ENCODE assay signal across 7 mouse cellular contexts in genomic region chr7:120327220-120328073, GRCm38 (mm10). TPM values are rescaled to one million over a fixed set of nuclear protein-coding genes. Genes with fewer than 3 reads are reported as not detected.
DNase-seq lines count a peak whose midpoint lies in the region; ATAC-seq and TF ChIP-seq lines count a peak whose summit lies in the region.

No protein-coding gene starts in this region.

- H3K4me2 ChIP-seq in heart, embryonic 13.5 days = peak overlapping the region; percentile 69
- H3K4me2 ChIP-seq in liver, embryonic 11.5 days = peak overlapping the region; percentile 52
- peak overlapping the region; percentile 56 for H3K4me2 ChIP-seq in neural tube, embryonic 13.5 days

- no peak overlapping the region for H3K4me3 ChIP-seq in cortical plate, adult 2 months (ENCODE audit: insufficient read depth, low read length)
- peak overlapping the region; percentile 42 for H3K4me3 ChIP-seq in heart, embryonic 13.5 days
- no peak overlapping the region for H3K4me3 ChIP-seq in liver, embryonic 11.5 days (ENCODE audit: low read depth, low read length)
- peak overlapping the region; percentile 17 for H3K4me3 ChIP-seq in neural tube, embryonic 13.5 days

- H3K27me3 ChIP-seq in heart, embryonic 13.5 days (replicated peaks) = peaks cover 12% of the 10 kb centered on the region
- H3K27me3 ChIP-seq in liver, embryonic 11.5 days (replicated peaks; ENCODE audit: control insufficient read depth, insufficient read depth, low read length) = no peaks in the 10 kb centered on the region
- no peaks in the 10 kb centered on the region for H3K27me3 ChIP-seq in neural tube, embryonic 13.5 days

- 16% methylated on average over 22 of the region's 22 CpGs for WGBS in heart, embryonic 13.5 days
- WGBS in liver, embryonic 11.5 days = 26% methylated on average over 22 of the region's 22 CpGs
- 22% methylated on average over 22 of the region's 22 CpGs for WGBS in neural tube, embryonic 13.5 days

- TF ChIP-seq POLR2A in cortical plate, adult 2 months (IDR thresholded peaks at IDR 0.05; ENCODE audit: extremely low read depth, insufficient read depth, low read length) = no peak

- no peak for ATAC-seq in heart, embryonic 13.5 days (ENCODE audit: extremely low read depth, insufficient number of reproducible peaks, low FRiP score, low TSS enrichment)
- 0 out of 2 replicates have a peak, but pooled peaks have one; percentile 20 for ATAC-seq in liver, embryonic 11.5 days (replicated peaks; ENCODE audit: low FRiP score)
- ATAC-seq in neural tube, embryonic 13.5 days (ENCODE audit: low read depth) = peak; percentile 67; the same call in 1 of the 2 replicates

- H3K4me1 ChIP-seq in cortical plate, adult 2 months (ENCODE audit: control insufficient read depth, insufficient read depth, low read length) = no peaks in the 10 kb centered on the region
- peaks cover 9% of the 10 kb centered on the region for H3K4me1 ChIP-seq in heart, embryonic 13.5 days
- no peaks in the 10 kb centered on the region for H3K4me1 ChIP-seq in liver, embryonic 11.5 days (replicated peaks; ENCODE audit: control insufficient read depth, insufficient read depth, low read length)
- peaks cover 11% of the 10 kb centered on the region for H3K4me1 ChIP-seq in neural tube, embryonic 13.5 days (replicated peaks)

- no peak overlapping the region for H3K27ac ChIP-seq in cortical plate, adult 2 months (ENCODE audit: insufficient read depth, low read length)
- H3K27ac ChIP-seq in heart, embryonic 13.5 days (replicated peaks) = no peak overlapping the region
- no peak overlapping the region for H3K27ac ChIP-seq in liver, embryonic 11.5 days (ENCODE audit: low read depth, low read length)
- no peak overlapping the region for H3K27ac ChIP-seq in neural tube, embryonic 13.5 days (replicated peaks)

- H3K9me3 ChIP-seq in heart, embryonic 13.5 days = no peaks in the 10 kb centered on the region
- H3K9me3 ChIP-seq in liver, embryonic 11.5 days (ENCODE audit: control insufficient read depth, low read length) = no peaks in the 10 kb centered on the region
- no peaks in the 10 kb centered on the region for H3K9me3 ChIP-seq in neural tube, embryonic 13.5 days

- peak; percentile 3 for DNase-seq in adrenal gland, postnatal 25 days
- DNase-seq in kidney, postnatal 10 days = peak; percentile 47
- no peak for DNase-seq in liver, embryonic 11.5 days (ENCODE audit: low spot score)
- DNase-seq in thymus, postnatal 25 days = no peak

- H3K9ac ChIP-seq in heart, embryonic 13.5 days = peak overlapping the region; percentile 48; the same call in 1 of the 2 replicates
- no peak overlapping the region for H3K9ac ChIP-seq in liver, embryonic 11.5 days (ENCODE audit: low read depth, low read length)
- 0 out of 2 replicates have a peak overlapping the region, but pooled peaks have one; percentile 26 for H3K9ac ChIP-seq in neural tube, embryonic 13.5 days

- H3K36me3 ChIP-seq in heart, embryonic 13.5 days = no peaks in the 10 kb centered on the region
- no peaks in the 10 kb centered on the region for H3K36me3 ChIP-seq in liver, embryonic 11.5 days (ENCODE audit: control insufficient read depth, insufficient read depth, low read length)
- no peaks in the 10 kb centered on the region for H3K36me3 ChIP-seq in neural tube, embryonic 13.5 days

- peak; percentile 48; the same call in 1 of the 2 replicates for TF ChIP-seq CTCF in cortical plate, adult 2 months (IDR thresholded peaks at IDR 0.05; ENCODE audit: extremely low read depth, insufficient read depth, low read length)

RNA-seq across cellular contexts. Expression of gene Abca15, which starts 1.0 kb away (rescaled TPM):
- not detected in 2 replicates for total RNA-seq in adrenal gland, postnatal 25 days (2021)
- polyA plus RNA-seq in cortical plate, adult 2 months (2012; rRNA removed) = not detected in 2 replicates
- not detected in 2 replicates for polyA plus RNA-seq in heart, embryonic 13.5 days (2015; fragmentation: Nextera tagmentation; extraction: Ambion mirVana)
- polyA plus RNA-seq in liver, embryonic 11.5 days (2014; fragmentation: Nextera tagmentation; extraction: Ambion mirVana) = not detected in 2 replicates
- not detected in 2 replicates for polyA plus RNA-seq in neural tube, embryonic 13.5 days (2015; fragmentation: Nextera tagmentation; extraction: Ambion mirVana)

Comparison
In these comparisons a context has a peak if more than half of its experiments do, and no peak if none do; other contexts are left out.
1. DNase-seq: peak in adrenal gland, postnatal 25 days (single experiment) and kidney, postnatal 10 days (single experiment); none in liver, embryonic 11.5 days (single experiment) and thymus, postnatal 25 days (single experiment).
2. H3K4me3 ChIP-seq: peak in heart, embryonic 13.5 days (single experiment) and neural tube, embryonic 13.5 days (single experiment); none in cortical plate, adult 2 months (single experiment) and liver, embryonic 11.5 days (single experiment).
3. Peak in every context shown above with its lines, with median percentiles within 50 percentile points of each other: H3K4me2 ChIP-seq.